Mouse (Mus musculus) cerebellum, adult 2 months (tissue): ENCODE results near the gene Slc8a3.
"Not testable (repeated sequence)": the region's sequence is repeated elsewhere in the genome, so short reads cannot be mapped to it uniquely, and the experiment has no call there.

Experiments
- CTCF ChIP-seq: fragments of 200-500 bp; IDR thresholded peaks from 2 replicates; pipeline ENCODE4 v1.5.1; 2011; ENCODE audit warnings: low read depth, mild to moderate bottlenecking, control low read depth, low read length, moderate library complexity, borderline replicate concordance; ENCODE audit not compliant: insufficient read depth
- POLR2A ChIP-seq: fragments of 200-500 bp; IDR thresholded peaks from 2 replicates; pipeline ENCODE4 v1.6.1; 2011; ENCODE audit warnings: low read length, control low read depth, borderline replicate concordance; ENCODE audit not compliant: insufficient read depth

DNA sequence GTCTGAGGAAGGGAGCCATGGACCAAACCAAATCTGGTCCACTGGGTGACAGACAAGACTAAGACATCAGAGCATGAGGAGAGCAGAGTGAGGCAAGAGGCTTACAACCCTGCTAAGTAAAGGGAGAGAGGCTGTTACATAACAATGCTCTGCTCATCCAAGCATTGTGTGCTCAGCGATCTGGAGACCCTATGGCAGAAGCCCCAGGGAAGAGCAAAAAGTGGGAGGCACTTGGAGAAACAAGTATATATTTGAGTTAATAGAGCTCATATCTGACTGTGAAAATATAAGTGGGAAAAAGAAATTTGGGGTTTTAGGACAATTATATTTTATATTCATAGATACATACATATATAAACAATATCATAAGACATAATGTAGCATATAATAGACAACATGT lies 46.4 kb upstream of the Slc8a3 start, which contains the start of gene Gm4787:
- not testable (repeated sequence) for TF ChIP-seq CTCF, POLR2A
